Mouse (Mus musculus): Measurements from ENCODE around the gene Duxf3. TPM values are rescaled to one million over a fixed set of nuclear protein-coding genes. Genes with fewer than 3 reads are reported as not detected.
A peak's percentile ranks its signal among the peaks of the same experiment; 100 is the strongest.
"Not testable (repeated sequence)": the region's sequence is repeated elsewhere in the genome, so short reads cannot be mapped to it uniquely, and the experiment has no call there.

Duxf3 gene
- not detected in 2 replicates for polyA plus RNA-seq (2012; rRNA removed)

DNA sequence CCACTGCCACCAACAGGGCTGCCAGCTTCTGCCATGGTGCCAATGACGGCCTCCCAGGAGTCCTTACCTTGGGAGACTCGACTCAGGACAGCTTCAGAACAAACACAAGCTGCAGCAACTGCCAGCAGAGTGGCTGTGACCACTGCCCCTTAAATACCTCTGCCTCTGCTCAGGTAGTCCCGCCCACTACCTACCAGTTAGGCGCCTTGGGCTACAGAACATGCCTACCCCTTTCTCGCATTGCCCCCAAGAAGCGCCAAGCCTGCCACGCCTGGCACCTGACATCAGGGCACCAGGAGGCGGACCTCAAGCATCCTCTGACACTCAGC lies at the start of gene Duxf3:
Gene Duxf3, minus strand, starts transcription at position 35 of the 329 bp plus-strand sequence.
- DNase-seq (ENCODE audit: low read depth in 1 of 2, low spot score in 2 of 2), result peak in 1 of 2 experiments; percentile 30
- H3K27ac ChIP-seq (ENCODE audit: insufficient read depth, low read length); H3K27me3 ChIP-seq (ENCODE audit: control insufficient read depth, insufficient read depth, low read length); H3K4me1 ChIP-seq (ENCODE audit: control insufficient read depth, insufficient read depth, insufficient read length); H3K36me3 ChIP-seq (ENCODE audit: control insufficient read depth, insufficient read depth, low read length); H3K4me3 ChIP-seq (ENCODE audit: extremely low read depth, insufficient read depth, insufficient read length): not testable (repeated sequence)
- 88% methylated on average over 8 of the region's 8 CpGs for WGBS

DNA sequence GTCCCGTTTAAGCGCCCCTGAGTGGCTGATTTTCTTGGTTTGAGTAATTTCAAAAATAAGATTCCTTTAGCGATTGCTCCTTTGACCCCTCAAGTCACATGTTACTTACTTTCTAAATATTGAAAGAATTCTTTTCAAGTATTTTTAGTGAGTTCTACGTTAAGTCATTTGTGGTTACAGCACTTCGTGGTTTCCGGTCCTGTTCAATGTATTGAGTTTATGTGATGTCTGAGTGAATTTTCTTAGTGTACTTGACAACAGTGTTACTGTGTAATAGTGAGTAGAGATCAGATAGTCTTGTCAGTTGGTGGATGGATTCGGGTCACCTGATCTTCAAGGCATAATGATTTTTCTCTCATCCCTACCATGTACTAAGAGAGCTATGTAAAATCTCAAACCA lies 49.8 kb upstream of the Duxf3 start:
- 75% methylated on average over 7 of the region's 7 CpGs for WGBS
- no peak for DNase-seq (ENCODE audit: low read depth in 1 of 2, low spot score in 2 of 2)
- Histone ChIP-seq H3K4me3 (ENCODE audit: extremely low read depth, insufficient read depth, insufficient read length) (no peak overlapping the region), H3K27me3 (ENCODE audit: control insufficient read depth, insufficient read depth, low read length) (no peaks in the 10 kb centered on the region), H3K36me3 (ENCODE audit: control insufficient read depth, insufficient read depth, low read length) (peaks cover 23% of the 10 kb centered on the region), H3K4me1 (ENCODE audit: control insufficient read depth, insufficient read depth, insufficient read length) (no peaks in the 10 kb centered on the region), H3K27ac (ENCODE audit: insufficient read depth, low read length) (no peak overlapping the region)
- no peak for TF ChIP-seq POLR2A (IDR thresholded peaks at IDR 0.05; ENCODE audit: low read depth, low read length)
- TF ChIP-seq CTCF (IDR thresholded peaks at IDR 0.05; ENCODE audit: extremely low read depth, insufficient read depth, insufficient read length, insufficient replicate concordance), result no peak

DNA sequence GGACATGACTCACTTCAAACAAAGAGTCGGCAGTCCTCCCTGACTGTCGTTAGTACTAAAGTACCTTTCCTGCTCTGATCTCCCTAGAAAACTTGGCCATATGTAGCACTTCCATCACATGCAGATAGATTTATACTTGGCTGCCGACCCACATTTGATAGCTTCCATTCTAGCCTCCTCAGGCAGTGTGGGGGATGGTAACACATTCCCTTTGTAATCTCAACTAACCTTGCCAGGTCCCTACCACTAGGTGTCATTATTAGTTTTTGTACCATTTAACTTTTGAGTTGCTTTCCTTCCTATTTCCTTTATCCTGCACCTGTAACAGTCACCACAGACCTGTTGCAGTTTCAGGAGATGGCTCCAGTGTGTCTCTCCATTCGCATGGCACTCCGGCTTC lies 26.0 kb upstream of the Duxf3 start:
- no peak for DNase-seq (ENCODE audit: low read depth in 1 of 2, low spot score in 2 of 2)
- TF ChIP-seq POLR2A (IDR thresholded peaks at IDR 0.05; ENCODE audit: low read depth, low read length), result no peak
- TF ChIP-seq CTCF (IDR thresholded peaks at IDR 0.05; ENCODE audit: extremely low read depth, insufficient read depth, insufficient read length, insufficient replicate concordance), result no peak
- Histone ChIP-seq H3K27me3 (ENCODE audit: control insufficient read depth, insufficient read depth, low read length) (no peaks in the 10 kb centered on the region), H3K36me3 (ENCODE audit: control insufficient read depth, insufficient read depth, low read length) (peaks cover 9% of the 10 kb centered on the region), H3K27ac (ENCODE audit: insufficient read depth, low read length) (no peak overlapping the region), H3K4me3 (ENCODE audit: extremely low read depth, insufficient read depth, insufficient read length) (no peak overlapping the region), H3K4me1 (ENCODE audit: control insufficient read depth, insufficient read depth, insufficient read length) (peaks cover 3% of the 10 kb centered on the region)
- 80% methylated on average over 5 of the region's 5 CpGs for WGBS

DNA sequence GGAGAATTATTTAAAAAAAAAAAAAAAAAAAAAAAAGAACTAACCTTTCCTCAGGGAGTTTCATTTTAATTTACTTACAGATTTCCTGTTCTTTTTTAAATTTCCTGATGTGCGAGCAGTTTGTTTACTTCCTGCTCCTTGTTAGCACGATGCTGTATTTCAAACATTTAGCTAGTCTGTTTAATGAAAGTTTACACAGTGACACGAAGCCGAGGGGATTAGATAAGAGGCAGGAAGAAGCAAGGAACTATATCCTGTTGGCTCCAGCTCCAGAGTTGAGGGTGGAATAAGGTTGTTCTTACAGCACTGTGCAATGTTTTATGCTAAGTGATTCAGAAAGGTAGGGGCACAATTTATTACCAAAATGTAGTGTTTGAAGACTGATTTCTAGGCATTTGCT lies 23.5 kb upstream of the Duxf3 start:
- 0% methylated on average over 4 of the region's 4 CpGs for WGBS
- peak overlapping the region; percentile 78 for H3K4me3 ChIP-seq (ENCODE audit: extremely low read depth, insufficient read depth, insufficient read length)
- H3K4me1 ChIP-seq (ENCODE audit: control insufficient read depth, insufficient read depth, insufficient read length), result peaks cover 3% of the 10 kb centered on the region
- no peak for DNase-seq (ENCODE audit: low read depth in 1 of 2, low spot score in 2 of 2)
- no peak for TF ChIP-seq POLR2A (IDR thresholded peaks at IDR 0.05; ENCODE audit: low read depth, low read length)
- TF ChIP-seq CTCF (IDR thresholded peaks at IDR 0.05; ENCODE audit: extremely low read depth, insufficient read depth, insufficient read length, insufficient replicate concordance), result no peak
- no peaks in the 10 kb centered on the region for H3K27me3 ChIP-seq (ENCODE audit: control insufficient read depth, insufficient read depth, low read length)
- peaks cover 5% of the 10 kb centered on the region for H3K36me3 ChIP-seq (ENCODE audit: control insufficient read depth, insufficient read depth, low read length)
- H3K27ac ChIP-seq (ENCODE audit: insufficient read depth, low read length), result no peak overlapping the region

DNA sequence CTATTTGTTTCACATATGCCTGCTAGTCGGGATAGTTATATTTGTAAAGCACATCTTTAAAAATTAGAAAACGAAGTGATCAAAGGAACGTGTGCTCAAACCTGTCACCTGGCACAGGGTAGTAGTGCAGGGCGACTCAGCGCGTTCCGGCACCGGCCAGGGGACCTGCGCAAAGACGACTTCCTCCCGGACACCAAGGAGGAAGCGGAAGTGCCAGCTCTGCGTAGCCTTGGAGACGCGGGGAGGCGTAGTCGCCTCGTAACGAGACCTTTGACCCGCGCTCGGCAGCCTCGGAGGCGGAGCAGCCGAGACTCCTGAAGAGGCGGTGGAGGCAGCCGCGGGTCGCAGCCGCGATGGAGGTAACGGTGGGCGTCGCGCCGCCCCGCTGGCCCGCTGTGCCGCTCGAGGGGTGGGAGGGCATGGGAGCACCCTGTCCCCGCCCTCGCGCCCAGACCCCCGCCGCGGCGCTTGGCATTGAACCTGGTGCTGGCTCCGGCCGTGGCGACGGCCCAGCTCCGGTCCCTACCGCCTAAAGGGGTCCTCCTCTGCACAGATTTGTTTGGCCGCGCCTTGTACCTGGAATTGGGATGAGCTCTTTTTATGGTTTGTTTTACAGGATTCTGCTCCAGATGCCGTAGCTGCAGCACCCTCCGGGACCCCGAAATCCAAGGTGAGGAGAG lies 22.9 kb upstream of the Duxf3 start, which contains the start of gene Gcc2:
Gene Gcc2, plus strand, starts transcription at position 285 of the 680 bp plus-strand sequence.
- H3K36me3 ChIP-seq (ENCODE audit: control insufficient read depth, insufficient read depth, low read length), result peaks cover 5% of the 10 kb centered on the region
- WGBS, result under 1% methylated on average over 58 of the region's 58 CpGs
- H3K4me1 ChIP-seq (ENCODE audit: control insufficient read depth, insufficient read depth, insufficient read length), result peaks cover 3% of the 10 kb centered on the region
- H3K4me3 ChIP-seq (ENCODE audit: extremely low read depth, insufficient read depth, insufficient read length), result peak within 1 kb of the TSS; percentile 78
- TF ChIP-seq POLR2A (IDR thresholded peaks at IDR 0.05; ENCODE audit: low read depth, low read length) (peak; percentile 89), CTCF (IDR thresholded peaks at IDR 0.05; ENCODE audit: extremely low read depth, insufficient read depth, insufficient read length, insufficient replicate concordance) (no peak)
- H3K27me3 ChIP-seq (ENCODE audit: control insufficient read depth, insufficient read depth, low read length), result no peaks in the 10 kb centered on the region
- H3K27ac ChIP-seq (ENCODE audit: insufficient read depth, low read length), result peak within 1 kb of the TSS; percentile 18; the same call in 1 of the 2 replicates
- peak; percentile 87 to 92 for DNase-seq (ENCODE audit: low read depth in 1 of 2, low spot score in 2 of 2)

DNA sequence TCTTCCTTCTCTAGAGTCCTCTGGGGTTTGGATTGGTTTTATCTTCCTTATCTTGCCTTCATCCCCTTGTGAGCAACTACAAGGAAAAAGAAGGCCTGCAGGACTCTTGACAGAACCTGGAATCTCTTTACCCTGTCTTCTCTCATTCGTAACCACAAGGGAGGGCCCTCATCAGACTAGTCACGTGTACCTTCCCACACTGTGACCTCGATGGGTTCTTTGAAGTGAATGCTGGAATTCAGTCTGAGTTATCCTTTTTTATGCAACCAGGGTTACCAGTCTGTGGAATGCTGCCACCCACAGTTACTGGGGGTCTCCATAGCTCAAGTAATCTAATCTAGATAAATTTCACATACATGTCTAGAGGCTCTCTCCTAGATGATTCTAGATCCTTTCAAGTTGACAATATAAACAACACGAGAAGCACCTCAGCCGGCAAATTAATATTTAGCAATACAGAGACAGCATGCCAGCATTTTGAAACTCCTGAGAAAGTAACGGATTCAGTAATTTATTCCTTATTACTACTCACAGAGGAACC lies 22.2 kb upstream of the Duxf3 start:
- DNase-seq (ENCODE audit: low read depth in 1 of 2, low spot score in 2 of 2), result no peak
- WGBS, result 13% methylated on average over 6 of the region's 6 CpGs
- H3K27me3 ChIP-seq (ENCODE audit: control insufficient read depth, insufficient read depth, low read length), result no peaks in the 10 kb centered on the region

DNA sequence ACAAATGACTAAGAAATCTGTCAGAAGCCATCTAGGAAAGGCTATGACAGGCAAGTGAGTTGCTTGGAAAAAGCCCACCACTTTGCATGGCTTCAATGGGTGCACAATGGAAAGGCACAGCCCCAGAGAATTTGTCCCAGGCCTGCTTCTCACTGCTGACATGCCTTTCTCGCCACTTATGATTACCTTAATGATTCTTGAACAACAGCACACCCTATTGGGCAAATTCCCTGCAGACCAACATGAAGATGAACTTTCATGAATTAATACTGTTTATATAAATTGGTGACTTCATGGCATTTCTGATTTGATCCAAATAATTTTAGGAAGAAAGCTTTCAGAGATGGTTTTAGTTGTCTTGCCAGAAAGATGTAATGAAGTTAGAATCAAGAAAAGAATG lies 17.1 kb upstream of the Duxf3 start:
- no peak overlapping the region for H3K27ac ChIP-seq (ENCODE audit: insufficient read depth, low read length)
- WGBS, result 58% methylated on average over 1 of the region's 1 CpGs
- H3K4me1 ChIP-seq (ENCODE audit: control insufficient read depth, insufficient read depth, insufficient read length), result peaks cover under 1% of the 10 kb centered on the region
- H3K4me3 ChIP-seq (ENCODE audit: extremely low read depth, insufficient read depth, insufficient read length), result no peak overlapping the region
- H3K36me3 ChIP-seq (ENCODE audit: control insufficient read depth, insufficient read depth, low read length), result no peaks in the 10 kb centered on the region
- no peaks in the 10 kb centered on the region for H3K27me3 ChIP-seq (ENCODE audit: control insufficient read depth, insufficient read depth, low read length)
- no peak for DNase-seq (ENCODE audit: low read depth in 1 of 2, low spot score in 2 of 2)
- TF ChIP-seq POLR2A (IDR thresholded peaks at IDR 0.05; ENCODE audit: low read depth, low read length), result no peak
- no peak for TF ChIP-seq CTCF (IDR thresholded peaks at IDR 0.05; ENCODE audit: extremely low read depth, insufficient read depth, insufficient read length, insufficient replicate concordance)

More for the DNA sequence above, 22.2 kb upstream of the Duxf3 start:
- peaks cover 1% of the 10 kb centered on the region for H3K36me3 ChIP-seq (ENCODE audit: control insufficient read depth, insufficient read depth, low read length)
- H3K27ac ChIP-seq (ENCODE audit: insufficient read depth, low read length), result no peak overlapping the region
- TF ChIP-seq CTCF (IDR thresholded peaks at IDR 0.05; ENCODE audit: extremely low read depth, insufficient read depth, insufficient read length, insufficient replicate concordance) (no peak), POLR2A (IDR thresholded peaks at IDR 0.05; ENCODE audit: low read depth, low read length) (no peak)
- no peak overlapping the region for H3K4me3 ChIP-seq (ENCODE audit: extremely low read depth, insufficient read depth, insufficient read length)
- peaks cover 3% of the 10 kb centered on the region for H3K4me1 ChIP-seq (ENCODE audit: control insufficient read depth, insufficient read depth, insufficient read length)

DNA sequence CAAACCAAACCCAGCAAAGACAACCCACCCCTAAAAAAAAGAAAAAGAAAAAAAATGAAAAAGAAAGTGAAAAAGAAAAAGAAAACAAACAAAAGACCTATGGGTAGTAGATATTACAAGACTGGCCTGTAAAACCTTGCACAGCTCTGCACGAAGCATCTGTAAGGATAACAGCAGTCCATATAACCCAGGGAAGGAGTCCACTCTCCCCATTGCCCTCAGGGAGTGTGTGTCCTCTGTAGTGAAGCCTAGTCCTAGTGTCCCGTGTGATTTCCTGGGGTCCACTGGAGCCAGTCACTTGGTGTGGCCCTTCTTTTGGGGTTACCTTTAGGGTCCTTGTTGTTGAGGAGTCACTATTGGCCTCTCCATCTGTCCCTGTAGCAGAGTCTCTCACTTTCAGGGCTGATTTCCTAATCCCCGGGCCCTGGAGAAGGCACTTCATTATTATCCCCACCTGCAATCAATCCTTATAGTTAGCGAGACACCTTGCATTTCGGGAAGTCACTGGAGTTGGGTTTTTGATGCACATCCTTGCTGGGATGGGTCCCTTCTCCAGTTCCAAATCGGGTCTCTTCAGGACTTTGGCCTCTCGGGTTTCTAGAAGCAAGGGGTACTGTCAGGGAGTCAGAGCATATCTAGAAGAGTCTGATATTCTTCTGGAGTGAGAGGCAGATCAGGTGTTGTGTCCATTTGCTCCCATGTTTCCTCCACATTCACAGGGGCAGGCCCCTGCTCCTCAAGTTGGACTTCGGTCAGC lies 6.7 kb upstream of the Duxf3 start:
- not testable (repeated sequence) for H3K4me3 ChIP-seq (ENCODE audit: extremely low read depth, insufficient read depth, insufficient read length); H3K27ac ChIP-seq (ENCODE audit: insufficient read depth, low read length); H3K36me3 ChIP-seq (ENCODE audit: control insufficient read depth, insufficient read depth, low read length); H3K27me3 ChIP-seq (ENCODE audit: control insufficient read depth, insufficient read depth, low read length); H3K4me1 ChIP-seq (ENCODE audit: control insufficient read depth, insufficient read depth, insufficient read length)
- WGBS, result 85% methylated on average over 8 of the region's 8 CpGs
- peak in 1 of 2 experiments; percentile 49 for DNase-seq (ENCODE audit: low read depth in 1 of 2, low spot score in 2 of 2)

Measured in spleen, adult 2 months (tissue).